Mouse (Mus musculus): ENCODE results near the gene Depdc1b. TPM values are rescaled to one million over a fixed set of nuclear protein-coding genes. Genes with fewer than 3 reads are reported as not detected.
A peak's percentile ranks its signal among the peaks of the same experiment; 100 is the strongest.

Gene Depdc1b
- polyA plus RNA-seq, 1 experiment from 2014 or later, result 12.8 TPM

GRCm38 (mm10) chr13:108319028-108319427, 2.9 kb downstream of the Depdc1b start:
- ATAC-seq (ENCODE audit: insufficient number of reproducible peaks, insufficient read depth, low FRiP score, low TSS enrichment), result no peak
- H3K36me3 ChIP-seq, result peaks cover 2% of the 10 kb centered on the region; the same call in 1 of the 2 replicates
- no peak overlapping the region for H3K9ac ChIP-seq
- no peaks in the 10 kb centered on the region for H3K9me3 ChIP-seq
- no peak overlapping the region for H3K4me3 ChIP-seq
- peaks cover 10% of the 10 kb centered on the region for H3K4me1 ChIP-seq
- H3K4me2 ChIP-seq (replicated peaks), result no peak overlapping the region
- H3K27ac ChIP-seq, result no peak overlapping the region
- H3K27me3 ChIP-seq, result no peaks in the 10 kb centered on the region
- WGBS, result 94% methylated on average over 8 of the region's 8 CpGs

DNA sequence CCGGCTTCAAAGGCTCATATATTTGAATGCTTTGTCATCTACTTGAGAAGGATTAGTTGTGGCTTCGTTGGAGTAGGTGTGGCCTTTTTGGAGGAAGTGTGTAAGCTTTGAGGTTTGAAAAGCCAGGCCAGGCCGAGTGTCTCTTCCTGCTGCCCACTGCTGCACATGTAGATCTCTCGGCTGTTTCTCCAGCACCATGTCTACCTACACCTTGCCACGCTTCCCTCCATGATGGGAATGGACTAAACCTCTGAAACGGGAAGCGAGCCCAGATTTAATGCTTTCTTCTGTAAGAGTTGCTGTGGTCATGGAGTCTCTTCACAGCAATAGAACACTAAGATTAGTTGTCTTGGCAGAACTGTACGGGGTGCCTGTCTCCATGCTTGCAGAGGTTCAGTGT, 4.1 kb downstream of the Depdc1b start:
- H3K36me3 ChIP-seq, result peaks cover 12% of the 10 kb centered on the region
- no peak for ATAC-seq (ENCODE audit: insufficient number of reproducible peaks, insufficient read depth, low FRiP score, low TSS enrichment)
- 94% methylated on average over 8 of the region's 8 CpGs for WGBS
- H3K4me1 ChIP-seq, result peaks cover 10% of the 10 kb centered on the region
- H3K9me3 ChIP-seq, result no peaks in the 10 kb centered on the region
- no peaks in the 10 kb centered on the region for H3K27me3 ChIP-seq
- H3K4me3 ChIP-seq, result no peak overlapping the region
- H3K27ac ChIP-seq, result no peak overlapping the region
- no peak overlapping the region for H3K4me2 ChIP-seq (replicated peaks)
- no peak overlapping the region for H3K9ac ChIP-seq

- 0 out of 2 replicates have a peak, but pooled peaks cover under 1% of the 10 kb centered on the region for H3K4me1 ChIP-seq
- no peak overlapping the region for H3K9ac ChIP-seq
- no peak overlapping the region for H3K4me3 ChIP-seq
- peaks cover 16% of the 10 kb centered on the region for H3K36me3 ChIP-seq
- H3K4me2 ChIP-seq (replicated peaks), result no peak overlapping the region
- WGBS, result 94% methylated on average over 2 of the region's 2 CpGs
- no peak overlapping the region for H3K27ac ChIP-seq
- H3K9me3 ChIP-seq, result no peaks in the 10 kb centered on the region
- no peak for ATAC-seq (ENCODE audit: insufficient number of reproducible peaks, insufficient read depth, low FRiP score, low TSS enrichment)
- no peaks in the 10 kb centered on the region for H3K27me3 ChIP-seq
Observed at GRCm38 (mm10) chr13:108322466-108322865, 6.3 kb downstream of the Depdc1b start.

DNA sequence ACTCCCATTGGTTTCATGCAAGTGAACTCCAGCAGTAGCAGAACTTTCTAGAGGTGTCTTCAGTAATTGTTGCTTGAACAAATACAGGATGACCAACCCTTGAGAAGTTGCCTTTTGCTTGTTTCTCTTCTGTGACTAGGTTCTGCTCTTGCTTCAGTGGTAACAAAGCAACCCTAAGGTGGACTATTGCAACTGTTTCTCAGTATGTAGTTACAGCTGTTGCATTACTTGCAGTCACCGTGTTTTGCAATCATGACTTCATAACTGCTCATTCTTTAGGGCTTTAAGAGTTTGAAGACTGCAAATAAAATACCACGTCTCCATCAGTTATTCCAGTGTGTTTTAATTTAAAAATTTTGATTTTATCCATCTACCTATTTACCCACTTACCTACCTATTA, 7.2 kb downstream of the Depdc1b start:
- Histone ChIP-seq H3K4me3 (no peak overlapping the region), H3K27me3 (no peaks in the 10 kb centered on the region), H3K36me3 (peaks cover 16% of the 10 kb centered on the region), H3K4me2 (replicated peaks) (no peak overlapping the region), H3K4me1 (no peaks in the 10 kb centered on the region), H3K27ac (no peak overlapping the region), H3K9me3 (no peaks in the 10 kb centered on the region), H3K9ac (no peak overlapping the region)
- ATAC-seq (ENCODE audit: insufficient number of reproducible peaks, insufficient read depth, low FRiP score, low TSS enrichment), result no peak
- 89% methylated on average over 2 of the region's 2 CpGs for WGBS

DNA sequence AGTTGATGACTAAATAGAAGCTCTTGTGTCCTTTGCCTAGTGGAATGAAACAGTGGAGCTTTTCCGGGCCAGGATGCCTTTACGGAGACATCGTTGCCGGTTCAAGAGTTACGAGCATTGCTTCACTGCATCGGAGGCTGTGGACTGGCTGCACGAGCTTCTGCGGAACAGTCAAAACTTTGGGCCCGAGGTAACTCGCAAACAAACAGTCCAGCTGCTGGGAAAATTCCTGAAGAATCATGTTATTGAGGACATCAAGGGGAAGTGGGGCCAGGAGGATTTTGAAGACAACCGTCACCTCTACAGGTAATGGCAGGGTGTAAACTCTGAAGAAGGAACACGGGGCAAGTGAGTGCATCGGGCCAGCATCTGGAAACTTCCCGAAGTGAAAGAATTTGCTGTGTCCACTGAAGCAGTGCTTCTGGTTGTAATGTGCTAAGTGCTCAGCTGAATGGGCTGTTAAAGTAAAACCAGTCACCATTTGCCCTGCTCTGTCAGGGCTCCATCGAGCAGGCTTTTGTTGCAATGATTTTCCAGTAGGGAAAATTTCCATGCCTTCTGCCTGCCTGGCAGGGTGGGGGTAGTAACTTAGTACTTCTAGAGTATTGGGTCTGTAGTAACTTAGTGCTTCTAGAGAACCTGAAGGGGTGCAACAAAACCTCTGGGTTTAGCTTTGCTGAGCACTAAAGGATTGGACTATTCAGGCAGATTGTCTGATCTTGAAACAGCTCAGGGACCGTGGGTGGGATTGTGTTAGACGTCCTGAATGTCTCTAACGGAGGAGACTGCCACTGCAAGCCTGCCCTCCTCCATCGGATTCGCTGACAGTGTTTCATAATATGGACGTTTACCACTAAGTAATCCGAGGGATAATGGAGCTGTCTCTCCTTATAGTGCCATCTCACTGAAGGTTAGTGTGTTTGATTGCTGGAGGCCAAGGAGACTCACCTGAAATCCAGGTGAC, 8.0 kb downstream of the Depdc1b start:
- H3K27me3 ChIP-seq, result no peaks in the 10 kb centered on the region
- H3K36me3 ChIP-seq, result peaks cover 16% of the 10 kb centered on the region
- no peaks in the 10 kb centered on the region for H3K4me1 ChIP-seq
- ATAC-seq (ENCODE audit: insufficient number of reproducible peaks, insufficient read depth, low FRiP score, low TSS enrichment), result no peak
- H3K4me3 ChIP-seq, result no peak overlapping the region
- no peak overlapping the region for H3K4me2 ChIP-seq (replicated peaks)
- no peak overlapping the region for H3K27ac ChIP-seq
- no peaks in the 10 kb centered on the region for H3K9me3 ChIP-seq
- no peak overlapping the region for H3K9ac ChIP-seq
- 93% methylated on average over 22 of the region's 22 CpGs for WGBS

- no peaks in the 10 kb centered on the region for H3K9me3 ChIP-seq
- no peak overlapping the region for H3K27ac ChIP-seq
- no peak overlapping the region for H3K9ac ChIP-seq
- peaks cover 16% of the 10 kb centered on the region for H3K36me3 ChIP-seq
- H3K4me1 ChIP-seq, result no peaks in the 10 kb centered on the region
- 88% methylated on average over 5 of the region's 5 CpGs for WGBS
- no peak for ATAC-seq (ENCODE audit: insufficient number of reproducible peaks, insufficient read depth, low FRiP score, low TSS enrichment)
- H3K4me3 ChIP-seq, result no peak overlapping the region
- no peak overlapping the region for H3K4me2 ChIP-seq (replicated peaks)
- H3K27me3 ChIP-seq, result no peaks in the 10 kb centered on the region
Observed at GRCm38 (mm10) chr13:108325871-108326270, 9.7 kb downstream of the Depdc1b start.

DNA sequence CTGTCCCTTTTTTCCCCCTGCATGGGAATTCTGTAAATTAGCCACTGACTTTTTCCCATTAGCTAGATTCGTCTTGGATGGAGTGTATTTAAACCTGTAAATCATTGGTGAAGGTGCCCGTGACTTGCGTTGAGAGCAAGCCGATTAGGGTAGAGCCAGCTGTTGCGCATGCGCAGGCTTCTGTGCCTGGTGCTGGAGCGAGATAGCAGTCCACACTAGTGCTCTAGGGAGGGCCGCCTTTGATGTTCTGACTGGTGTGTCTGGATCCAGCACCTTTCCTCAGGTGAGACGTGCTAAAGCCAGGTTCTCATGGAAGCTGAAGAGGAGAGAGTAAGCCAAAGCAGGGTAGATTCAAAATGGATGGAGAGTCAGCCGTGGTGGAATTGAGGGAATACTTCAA, 10.2 kb downstream of the Depdc1b start:
- WGBS, result 95% methylated on average over 10 of the region's 10 CpGs
- no peak overlapping the region for H3K4me2 ChIP-seq (replicated peaks)
- ATAC-seq (ENCODE audit: insufficient number of reproducible peaks, insufficient read depth, low FRiP score, low TSS enrichment), result no peak
- H3K36me3 ChIP-seq, result peaks cover 16% of the 10 kb centered on the region
- H3K4me3 ChIP-seq, result no peak overlapping the region
- no peaks in the 10 kb centered on the region for H3K4me1 ChIP-seq
- no peak overlapping the region for H3K27ac ChIP-seq
- H3K9ac ChIP-seq, result no peak overlapping the region
- no peaks in the 10 kb centered on the region for H3K27me3 ChIP-seq
- no peaks in the 10 kb centered on the region for H3K9me3 ChIP-seq

DNA sequence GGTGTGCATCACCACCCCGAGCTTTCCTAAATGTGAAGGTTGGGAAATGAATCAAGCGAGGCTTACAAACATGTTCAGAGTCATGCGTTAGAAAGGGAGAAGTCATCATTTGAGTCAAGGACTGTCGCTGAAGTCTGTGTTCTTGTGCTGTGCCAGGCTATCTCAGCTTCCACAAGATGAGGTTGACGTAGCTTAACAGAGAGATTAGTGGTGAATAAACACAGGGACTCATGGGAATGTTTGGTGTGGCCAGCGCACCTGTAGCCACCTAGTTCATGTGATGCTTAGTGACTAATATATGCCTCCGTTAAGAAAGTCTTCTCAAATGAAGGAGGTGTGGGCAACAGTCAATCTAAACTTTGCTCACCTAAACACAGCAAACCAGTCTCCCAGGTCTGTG, 10.9 kb downstream of the Depdc1b start:
- no peak for ATAC-seq (ENCODE audit: insufficient number of reproducible peaks, insufficient read depth, low FRiP score, low TSS enrichment)
- Histone ChIP-seq H3K4me3 (no peak overlapping the region), H3K9me3 (no peaks in the 10 kb centered on the region), H3K4me1 (no peaks in the 10 kb centered on the region), H3K36me3 (peaks cover 18% of the 10 kb centered on the region), H3K9ac (no peak overlapping the region), H3K27me3 (no peaks in the 10 kb centered on the region), H3K4me2 (replicated peaks) (no peak overlapping the region), H3K27ac (no peak overlapping the region)
- WGBS, result 86% methylated on average over 7 of the region's 7 CpGs

DNA sequence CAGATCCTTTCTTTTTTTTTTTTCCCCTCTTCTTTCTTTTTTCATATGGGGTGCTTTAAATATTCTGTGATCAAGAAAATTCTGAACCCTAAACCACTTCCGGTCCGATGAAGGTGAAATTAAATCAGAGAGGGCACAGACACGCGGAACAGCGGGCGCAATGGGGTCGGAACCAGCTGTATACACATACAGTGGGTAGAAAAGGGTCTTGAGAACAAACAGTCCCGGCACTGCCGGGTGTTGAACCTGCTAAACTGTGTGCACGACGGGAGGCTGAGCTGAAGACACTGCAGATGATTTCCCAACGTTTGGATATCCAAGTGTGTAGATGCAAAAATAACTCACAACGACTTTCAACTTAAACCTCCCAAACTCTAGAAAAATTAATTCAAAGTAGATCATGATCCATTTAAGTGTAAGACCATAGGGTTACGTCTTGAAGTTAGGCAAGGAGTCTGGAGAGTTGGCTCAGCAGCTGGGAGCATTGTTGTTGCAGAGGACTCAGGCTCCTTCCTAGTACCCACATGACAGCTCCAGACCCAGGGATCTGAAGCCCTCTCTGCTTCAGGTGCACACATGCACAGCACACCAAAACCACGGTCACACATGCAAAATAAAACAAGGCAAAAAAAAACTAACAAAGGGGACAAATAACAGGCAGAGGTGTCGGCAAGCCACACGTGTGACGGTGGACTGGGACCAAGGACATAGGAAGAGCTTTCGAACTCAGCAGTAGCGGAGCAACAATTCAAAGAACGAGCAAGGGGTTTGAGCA, 12.5 kb downstream of the Depdc1b start:
- H3K27ac ChIP-seq, result no peak overlapping the region
- no peak for ATAC-seq (ENCODE audit: insufficient number of reproducible peaks, insufficient read depth, low FRiP score, low TSS enrichment)
- WGBS, result 89% methylated on average over 21 of the region's 21 CpGs
- H3K4me2 ChIP-seq (replicated peaks), result no peak overlapping the region
- H3K4me1 ChIP-seq, result no peaks in the 10 kb centered on the region
- no peak overlapping the region for H3K4me3 ChIP-seq
- no peak overlapping the region for H3K9ac ChIP-seq
- H3K27me3 ChIP-seq, result no peaks in the 10 kb centered on the region
- H3K9me3 ChIP-seq, result no peaks in the 10 kb centered on the region
- peaks cover 18% of the 10 kb centered on the region for H3K36me3 ChIP-seq

- H3K4me2 ChIP-seq (replicated peaks), result no peak overlapping the region
- peaks cover 9% of the 10 kb centered on the region for H3K36me3 ChIP-seq
- H3K9ac ChIP-seq, result no peak overlapping the region
- H3K4me1 ChIP-seq, result peaks cover under 1% of the 10 kb centered on the region; the same call in 1 of the 2 replicates
- no peaks in the 10 kb centered on the region for H3K9me3 ChIP-seq
- H3K4me3 ChIP-seq, result no peak overlapping the region
- H3K27me3 ChIP-seq, result no peaks in the 10 kb centered on the region
- no peak overlapping the region for H3K27ac ChIP-seq
- ATAC-seq (ENCODE audit: insufficient number of reproducible peaks, insufficient read depth, low FRiP score, low TSS enrichment), result no peak
- 62% methylated on average over 3 of the region's 3 CpGs for WGBS
Observed at GRCm38 (mm10) chr13:108329693-108330092, 13.6 kb downstream of the Depdc1b start.

GRCm38 (mm10) chr13:108335257-108336003, 19.3 kb downstream of the Depdc1b start:
- Histone ChIP-seq H3K4me2 (replicated peaks) (no peak overlapping the region), H3K27me3 (no peaks in the 10 kb centered on the region), H3K9me3 (no peaks in the 10 kb centered on the region), H3K4me3 (no peak overlapping the region), H3K27ac (no peak overlapping the region), H3K9ac (no peak overlapping the region), H3K4me1 (peaks cover 4% of the 10 kb centered on the region; the same call in 1 of the 2 replicates), H3K36me3 (0 out of 2 replicates have a peak, but pooled peaks cover 2% of the 10 kb centered on the region)
- 0 out of 2 replicates have a peak, but pooled peaks have one; percentile 28 for ATAC-seq (ENCODE audit: insufficient number of reproducible peaks, insufficient read depth, low FRiP score, low TSS enrichment)
- WGBS, result 67% methylated on average over 15 of the region's 15 CpGs
